Mouse (Mus musculus) myocyte (in vitro differentiated cells): ENCODE data around the gene Rnf41.

Experiments
- CEBPB ChIP-seq: IDR thresholded peaks from 2 replicates; pipeline ENCODE4 v1.6.1; 2011; ENCODE audit warnings: mild to moderate bottlenecking, moderate library complexity; ENCODE audit not compliant: poor library complexity, insufficient read depth, severe bottlenecking
- MAX ChIP-seq: IDR thresholded peaks from one replicate; pipeline ENCODE4 v1.6.1; 2011; ENCODE audit warnings: low read depth, mild to moderate bottlenecking, control low read depth
- MYOD1 ChIP-seq, 3 experiments: IDR thresholded peaks; one replicate each; pipeline ENCODE4 v1.6.1; 2011; ENCODE audit warnings: control low read depth in 2 of 3, low read depth in 2 of 3, mild to moderate bottlenecking in 2 of 3, moderate library complexity in 1 of 3; ENCODE audit not compliant: insufficient read length in 2 of 3, control insufficient read depth in 1 of 3
- MYOG ChIP-seq, 3 experiments: IDR thresholded peaks; one replicate each; pipeline ENCODE4 v1.6.1; 2011; ENCODE audit warnings: control low read depth in 2 of 3, low read depth in 2 of 3, mild to moderate bottlenecking in 2 of 3; ENCODE audit not compliant: insufficient read length in 2 of 3, control insufficient read depth in 1 of 3, insufficient read depth in 1 of 3
- POLR2A ChIP-seq: IDR thresholded peaks from one replicate; pipeline ENCODE4 v1.6.1; 2011; ENCODE audit warnings: low read depth, mild to moderate bottlenecking, control low read depth, moderate library complexity; ENCODE audit not compliant: insufficient read length
- POLR2AphosphoS2 ChIP-seq: IDR thresholded peaks from one replicate; pipeline ENCODE4 v1.6.1; 2011; ENCODE audit warnings: low read depth, control low read depth; ENCODE audit not compliant: insufficient read length
- REST ChIP-seq: IDR thresholded peaks from one replicate; pipeline ENCODE4 v1.6.1; 2011; ENCODE audit warnings: mild to moderate bottlenecking, control low read depth, moderate library complexity; ENCODE audit not compliant: insufficient read depth, insufficient read length
- TCF12 ChIP-seq: IDR thresholded peaks from one replicate; pipeline ENCODE4 v1.6.1; 2011; ENCODE audit warnings: mild to moderate bottlenecking, control low read depth; ENCODE audit not compliant: poor library complexity, insufficient read depth, severe bottlenecking

DNA sequence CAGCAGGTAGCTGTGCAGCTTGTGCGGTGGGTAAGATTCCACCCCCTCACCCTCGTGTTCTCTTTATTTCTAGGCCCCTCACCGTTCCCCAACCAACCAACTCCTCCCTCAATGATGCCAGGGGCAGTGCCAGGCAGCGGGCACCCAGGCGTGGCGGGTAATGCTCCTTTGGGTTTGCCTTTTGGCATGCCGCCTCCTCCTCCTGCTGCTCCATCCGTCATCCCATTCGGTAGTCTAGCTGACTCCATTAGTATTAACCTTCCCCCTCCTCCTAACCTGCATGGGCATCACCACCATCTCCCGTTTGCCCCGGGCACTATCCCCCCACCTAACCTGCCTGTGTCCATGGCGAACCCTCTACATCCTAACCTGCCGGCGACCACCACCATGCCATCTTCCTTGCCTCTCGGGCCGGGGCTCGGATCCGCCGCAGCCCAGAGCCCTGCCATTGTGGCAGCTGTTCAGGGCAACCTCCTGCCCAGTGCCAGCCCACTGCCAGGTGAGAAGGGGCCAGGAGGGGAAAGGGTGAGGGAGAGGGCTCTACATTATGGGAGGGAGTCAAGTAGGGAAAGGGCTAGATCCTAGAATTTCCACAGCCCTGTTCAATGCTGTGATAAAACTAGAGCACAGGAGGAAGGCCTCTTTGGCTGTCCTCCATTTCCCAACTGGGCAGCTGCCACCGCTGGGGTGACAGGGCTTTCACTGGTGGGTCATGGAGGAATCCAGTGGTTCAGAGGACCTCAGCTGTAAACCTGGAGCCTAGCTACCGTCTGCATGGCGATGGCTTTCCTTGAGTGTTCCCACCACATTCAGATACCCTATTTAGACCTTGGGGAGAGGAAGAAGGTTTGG, 76.6 kb downstream of the Rnf41 start:
- TF ChIP-seq POLR2A (no peak), REST (no peak), POLR2AphosphoS2 (no peak), MAX (no peak), CEBPB (no peak), MYOD1 (IDR thresholded peaks at IDR 0.05; ENCODE audit: control insufficient read depth in 1 of 3, insufficient read length in 2 of 3, low read depth in 2 of 3) (no peak), MYOG (IDR thresholded peaks at IDR 0.05; ENCODE audit: control insufficient read depth in 1 of 3, insufficient read depth in 1 of 3, insufficient read length in 2 of 3, low read depth in 2 of 3) (no peak), TCF12 (no peak)
